13 mouse cellular contexts compared by ENCODE assay signal in the genomic region with DNA sequence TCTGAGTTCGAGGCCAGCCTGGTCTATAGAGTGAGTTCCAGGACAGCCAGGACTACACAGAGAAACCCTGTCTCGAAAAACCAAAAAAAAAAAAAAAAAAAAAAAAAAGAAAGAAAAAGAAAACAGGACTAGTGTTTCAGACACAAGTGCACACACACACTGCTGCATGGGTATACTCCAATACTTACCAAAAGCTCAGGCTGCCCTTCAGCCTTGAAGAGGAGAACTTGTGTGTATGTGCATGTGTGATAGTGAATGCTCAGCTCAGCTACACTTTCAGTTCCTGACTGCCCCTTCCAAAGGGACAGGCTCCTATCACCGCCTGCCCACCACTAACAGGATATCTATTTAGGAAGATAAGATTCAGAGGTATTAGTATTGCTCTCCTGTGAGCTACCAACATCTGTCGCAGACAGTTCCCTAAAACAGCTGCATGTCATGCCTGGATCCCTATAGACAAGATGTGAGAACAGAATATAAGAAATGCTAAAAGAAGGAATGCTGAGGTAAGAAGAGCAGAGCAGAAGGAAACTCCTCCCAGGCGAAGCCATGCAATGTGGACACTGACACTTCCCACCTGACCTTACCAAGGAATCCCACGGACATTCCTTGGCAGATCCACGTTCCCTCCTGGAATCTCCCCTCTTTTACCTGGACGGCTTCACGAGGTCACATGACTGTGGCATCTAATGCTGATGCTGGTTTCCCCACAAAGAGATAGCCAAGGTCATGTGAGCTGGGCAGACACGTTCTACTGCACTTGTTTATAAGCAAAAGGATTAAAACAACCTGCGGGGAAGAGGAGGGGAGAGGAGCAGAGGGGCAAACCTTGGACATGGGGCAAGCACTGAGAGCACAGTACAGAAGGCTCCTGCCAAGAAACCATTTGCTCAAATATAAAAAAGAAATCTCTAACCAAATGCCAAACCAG. TPM values are rescaled to one million over a fixed set of nuclear protein-coding genes. Genes with fewer than 3 reads are reported as not detected.
A peak's percentile ranks its signal among the peaks of the same experiment; 100 is the strongest.
DNase-seq lines count a peak whose midpoint lies in the region; ATAC-seq and TF ChIP-seq lines count a peak whose summit lies in the region.
"Had no signal": no experiment of that assay in that cellular context is flagged by ENCODE, and none has a peak within 500 bp of the region (broad histone marks: within the 10 kb centered on the region; RNA-seq: fewer than 3 reads in every experiment).

No protein-coding gene starts in this region.

- H3K9me3 ChIP-seq in heart, embryonic 15.5 days (replicated peaks): no peaks in the 10 kb centered on the region
- H3K9me3 ChIP-seq in G1E (replicated peaks): no peaks in the 10 kb centered on the region
- H3K9me3 ChIP-seq in liver, embryonic 11.5 days (ENCODE audit: control insufficient read depth, low read length): no peaks in the 10 kb centered on the region
- no peaks in the 10 kb centered on the region for H3K9me3 ChIP-seq in midbrain, postnatal 0 days (ENCODE audit: low read length)

- TF ChIP-seq POLR2A in kidney, adult 2 months (IDR thresholded peaks at IDR 0.05; ENCODE audit: low read depth, low read length): no peak
- no peak for TF ChIP-seq POLR2A in cerebellum, adult 2 months (IDR thresholded peaks at IDR 0.05; ENCODE audit: borderline replicate concordance, insufficient read depth, low read length)

- no peak for DNase-seq in heart, postnatal 25 days (ENCODE audit: low spot score)
- no peak for DNase-seq in G1E (ENCODE audit: low spot score)
- DNase-seq in kidney, adult 2 months: peak; percentile 89
- DNase-seq in liver, embryonic 11.5 days (ENCODE audit: low spot score): no peak
- no peak for DNase-seq in cerebellum, adult 2 months
- no peak for DNase-seq in spleen, postnatal 36 days (ENCODE audit: low spot score in 2 of 2)
- DNase-seq in midbrain, postnatal 0 days (ENCODE audit: low spot score): no peak
- DNase-seq: cerebellum, adult 11 months had no signal

- peaks cover 70% of the 10 kb centered on the region for H3K4me1 ChIP-seq in heart, embryonic 15.5 days (replicated peaks)
- peaks cover 87% of the 10 kb centered on the region for H3K4me1 ChIP-seq in G1E (ENCODE audit: insufficient read depth, low read depth, low read length)
- peaks cover 80% of the 10 kb centered on the region for H3K4me1 ChIP-seq in kidney, adult 2 months (ENCODE audit: control insufficient read depth, insufficient read depth, low read length)
- peaks cover 77% of the 10 kb centered on the region for H3K4me1 ChIP-seq in liver, embryonic 11.5 days (replicated peaks; ENCODE audit: control insufficient read depth, insufficient read depth, low read length)
- H3K4me1 ChIP-seq in cerebellum, adult 2 months (ENCODE audit: control insufficient read depth, insufficient read depth, low read length): peaks cover 61% of the 10 kb centered on the region
- no peaks in the 10 kb centered on the region; the same call in 1 of the 2 replicates for H3K4me1 ChIP-seq in midbrain, postnatal 0 days (ENCODE audit: insufficient read depth, low read length)

- H3K27ac ChIP-seq in heart, embryonic 15.5 days: peak overlapping the region; percentile 26
- H3K27ac ChIP-seq in kidney, adult 2 months (ENCODE audit: insufficient read depth, low read depth, low read length): peak overlapping the region; percentile 94
- H3K27ac ChIP-seq in liver, embryonic 11.5 days (ENCODE audit: low read depth, low read length): 0 out of 2 replicates have a peak overlapping the region, but pooled peaks have one; percentile 4
- H3K27ac ChIP-seq in cerebellum, adult 2 months (ENCODE audit: insufficient read depth, low read length): no peak overlapping the region
- H3K27ac ChIP-seq in midbrain, postnatal 0 days (ENCODE audit: low read depth, low read length): no peak overlapping the region
- H3K27ac ChIP-seq: hindbrain, postnatal 0 days had no signal

- no peak for ATAC-seq in heart, embryonic 15.5 days (replicated peaks; ENCODE audit: insufficient number of reproducible peaks, insufficient read depth, low FRiP score, low read depth)
- peak; percentile 50; the same call in 1 of the 2 replicates for ATAC-seq in G1E (ENCODE audit: extremely low read depth, insufficient number of reproducible peaks, low FRiP score, poor library complexity, severe bottlenecking)
- ATAC-seq in liver, embryonic 11.5 days (replicated peaks; ENCODE audit: low FRiP score): 0 out of 2 replicates have a peak, but pooled peaks have one; percentile 36
- no peak for ATAC-seq in midbrain, postnatal 0 days (ENCODE audit: low FRiP score)
- ATAC-seq: forebrain, embryonic 16.5 days; hindbrain, postnatal 0 days; Patski had no signal

- H3K4me2 ChIP-seq in heart, embryonic 15.5 days: no peak overlapping the region
- peak overlapping the region; percentile 16; the same call in 1 of the 2 replicates for H3K4me2 ChIP-seq in liver, embryonic 11.5 days
- no peak overlapping the region for H3K4me2 ChIP-seq in midbrain, postnatal 0 days (ENCODE audit: low read depth, low read length, poor library complexity, severe bottlenecking)

- H3K4me3 ChIP-seq in heart, embryonic 15.5 days: no peak overlapping the region
- H3K4me3 ChIP-seq in G1E (ENCODE audit: low read depth, low read length): no peak overlapping the region
- H3K4me3 ChIP-seq in kidney, adult 2 months (ENCODE audit: insufficient read depth, low read depth, low read length): no peak overlapping the region
- H3K4me3 ChIP-seq in liver, embryonic 11.5 days (ENCODE audit: low read depth, low read length): no peak overlapping the region
- no peak overlapping the region for H3K4me3 ChIP-seq in cerebellum, adult 2 months (replicated peaks; ENCODE audit: insufficient read depth, low read depth, low read length)
- no peak overlapping the region for H3K4me3 ChIP-seq in midbrain, postnatal 0 days (ENCODE audit: low read depth, low read length)

- H3K9ac ChIP-seq in heart, embryonic 15.5 days: no peak overlapping the region
- H3K9ac ChIP-seq in liver, embryonic 11.5 days (ENCODE audit: low read depth, low read length): no peak overlapping the region
- no peak overlapping the region for H3K9ac ChIP-seq in midbrain, postnatal 0 days (replicated peaks; ENCODE audit: low read length, poor library complexity, severe bottlenecking)

- H3K36me3 ChIP-seq in heart, embryonic 15.5 days: no peaks in the 10 kb centered on the region
- H3K36me3 ChIP-seq in G1E (replicated peaks): peaks cover 88% of the 10 kb centered on the region
- H3K36me3 ChIP-seq in kidney, adult 2 months (ENCODE audit: control insufficient read depth, insufficient read depth, low read length): no peaks in the 10 kb centered on the region
- H3K36me3 ChIP-seq in liver, embryonic 11.5 days (ENCODE audit: control insufficient read depth, insufficient read depth, low read length): no peaks in the 10 kb centered on the region
- no peaks in the 10 kb centered on the region for H3K36me3 ChIP-seq in midbrain, postnatal 0 days (ENCODE audit: insufficient read depth, low read length)

- 50% methylated on average over 11 of the region's 11 CpGs for WGBS in heart, embryonic 15.5 days
- 51% methylated on average over 11 of the region's 11 CpGs for WGBS in kidney, adult 2 months
- 43% methylated on average over 10 of the region's 11 CpGs for WGBS in liver, embryonic 11.5 days
- 58% methylated on average over 10 of the region's 11 CpGs for WGBS in cerebellum, adult 2 months
- WGBS in midbrain, postnatal 0 days: 81% methylated on average over 10 of the region's 11 CpGs

- no peaks in the 10 kb centered on the region for H3K27me3 ChIP-seq in heart, embryonic 15.5 days
- no peaks in the 10 kb centered on the region for H3K27me3 ChIP-seq in G1E (ENCODE audit: insufficient read depth, low read length)
- no peaks in the 10 kb centered on the region for H3K27me3 ChIP-seq in kidney, adult 2 months (replicated peaks; ENCODE audit: control insufficient read depth, insufficient read depth, low read length)
- H3K27me3 ChIP-seq in liver, embryonic 11.5 days (replicated peaks; ENCODE audit: control insufficient read depth, insufficient read depth, low read length): no peaks in the 10 kb centered on the region
- H3K27me3 ChIP-seq in cerebellum, adult 2 months (ENCODE audit: control insufficient read depth, insufficient read depth, low read length): no peaks in the 10 kb centered on the region
- no peaks in the 10 kb centered on the region for H3K27me3 ChIP-seq in midbrain, postnatal 0 days (ENCODE audit: insufficient read depth, low read length)
- H3K27me3 ChIP-seq: Patski had no signal

- intact Hi-C loops in heart, postnatal 25 days (cut with DNase I): no loop called here

- no peak for TF ChIP-seq CTCF in G1E (IDR thresholded peaks at IDR 0.05; ENCODE audit: low read depth, low read length)
- TF ChIP-seq CTCF in kidney, adult 2 months (conservative IDR thresholded peaks at IDR 0.05; ENCODE audit: insufficient read depth, insufficient read length, low read depth, low read length): no peak
- no peak for TF ChIP-seq CTCF in cerebellum, adult 2 months (IDR thresholded peaks at IDR 0.05; ENCODE audit: borderline replicate concordance, insufficient read depth, low read depth, low read length)
- no peak for TF ChIP-seq CTCF in midbrain, postnatal 0 days (IDR thresholded peaks at IDR 0.05)

RNA-seq across cellular contexts. Expression of a gene that starts 36.0 kb away (rescaled TPM):
- 26.4 and 38.1 TPM in 2 replicates for polyA plus RNA-seq in heart, embryonic 15.5 days (2015; fragmentation: Nextera tagmentation; extraction: Ambion mirVana)
- 10 to 100 TPM; 49.4 to 55.3 TPM for total RNA-seq in heart, postnatal 25 days (2021)
- total RNA-seq in G1E (2014; fragmentation: Nextera tagmentation): 170 and 182 TPM in 2 replicates
- total RNA-seq in G1E (2017): 18.4 and 22.0 TPM in 2 replicates
- 297 and 319 TPM in 2 replicates for polyA plus RNA-seq in G1E (2012)
- 85.0 and 86.5 TPM in 2 replicates for polyA plus RNA-seq in kidney, adult 2 months (2012; rRNA removed)
- polyA plus RNA-seq in liver, embryonic 11.5 days (2014; fragmentation: Nextera tagmentation; extraction: Ambion mirVana): 45.3 and 50.3 TPM in 2 replicates
- polyA plus RNA-seq in cerebellum, adult 2 months (2012; rRNA removed): 75.3 and 76.2 TPM in 2 replicates
- 41.2 and 49.1 TPM in 2 replicates for total RNA-seq in midbrain, postnatal 0 days (2014; rRNA removed)
- polyA plus RNA-seq in midbrain, postnatal 0 days (2015; fragmentation: Nextera tagmentation; extraction: Ambion mirVana): 38.0 and 38.1 TPM in 2 replicates

RNA-seq across cellular contexts. Expression of a gene that starts 38.5 kb away (rescaled TPM):
- polyA plus RNA-seq in heart, embryonic 15.5 days (2015; fragmentation: Nextera tagmentation; extraction: Ambion mirVana): 13.1 and 16.9 TPM in 2 replicates
- total RNA-seq in heart, postnatal 25 days (2021): 1 to 10 TPM; 6.9 to 7.5 TPM
- total RNA-seq in G1E (2014; fragmentation: Nextera tagmentation) (20.9 and 22.2 TPM in 2 replicates), G1E (2017) (20.8 and 22.5 TPM in 2 replicates)
- 62.2 and 74.4 TPM in 2 replicates for polyA plus RNA-seq in G1E (2012)
- 1.5 and 1.8 TPM in 2 replicates for polyA plus RNA-seq in kidney, adult 2 months (2012; rRNA removed)
- polyA plus RNA-seq in liver, embryonic 11.5 days (2014; fragmentation: Nextera tagmentation; extraction: Ambion mirVana): 7.5 and 8.7 TPM in 2 replicates
- 8.7 and 9.2 TPM in 2 replicates for polyA plus RNA-seq in cerebellum, adult 2 months (2012; rRNA removed)
- total RNA-seq in midbrain, postnatal 0 days (2014; rRNA removed): 40.7 and 53.1 TPM in 2 replicates
- 8.9 and 9.7 TPM in 2 replicates for polyA plus RNA-seq in midbrain, postnatal 0 days (2015; fragmentation: Nextera tagmentation; extraction: Ambion mirVana)
- total RNA-seq: monocyte, adult 5-6 weeks had no signal

Comparison
In these comparisons a context has a peak if more than half of its experiments do, and no peak if none do; other contexts are left out.
1. ATAC-seq: peak in G1E (single experiment) and liver, embryonic 11.5 days (single experiment); none in heart, embryonic 15.5 days (single experiment) and midbrain, postnatal 0 days (single experiment).
2. H3K27ac ChIP-seq: peak in heart, embryonic 15.5 days (single experiment), kidney, adult 2 months (single experiment) and liver, embryonic 11.5 days (single experiment); none in cerebellum, adult 2 months (single experiment) and midbrain, postnatal 0 days (single experiment).